Mouse (Mus musculus) hindbrain, embryonic 16.5 days (tissue): ENCODE measurements at regions not wholly inside any gene's neighbourhood (a gene's known extent, or its start where the extent isn't known, plus 50 kb on each side); places are given as distances from the start of the nearest gene placed in this dataset.
"Not testable (repeated sequence)": the region's sequence is repeated elsewhere in the genome, so short reads cannot be mapped to it uniquely, and the experiment has no call there.

Experiments used
- ATAC-seq: fragments of 200-750 bp; cut with Nextera tagmentation; 2 replicates; pipeline ENCODE4 v1.8.0; 2017; ENCODE audit warnings: moderate TSS enrichment, moderate library complexity
- H3K27ac ChIP-seq: fragments of 300-500 bp; sonication (generic); 2 replicates; pipeline ENCODE4 v1.5.1; 2014; ENCODE audit warnings: low read depth, mild to moderate bottlenecking, control low read depth, low read length, moderate library complexity
- H3K27me3 ChIP-seq: fragments of 300-500 bp; sonication (generic); replicated peaks from 2 replicates; pipeline ENCODE4 v1.6.1; 2014; ENCODE audit warnings: low read length; ENCODE audit not compliant: control insufficient read depth, insufficient read depth
- H3K36me3 ChIP-seq: fragments of 300-500 bp; sonication (generic); 2 replicates; pipeline ENCODE4 v1.6.1; 2014; ENCODE audit warnings: mild to moderate bottlenecking, low read length, moderate library complexity, mixed read lengths; ENCODE audit not compliant: control insufficient read depth, insufficient read depth
- H3K4me1 ChIP-seq: fragments of 300-500 bp; sonication (generic); 2 replicates; pipeline ENCODE4 v1.6.1; 2014; ENCODE audit warnings: low read depth, low read length; ENCODE audit not compliant: control insufficient read depth, insufficient read depth
- H3K4me2 ChIP-seq: fragments of 300-500 bp; sonication (generic); 2 replicates; pipeline ENCODE4 v1.6.1; 2014; ENCODE audit warnings: mild to moderate bottlenecking, low read length, control low read depth, moderate library complexity
- H3K4me3 ChIP-seq: fragments of 300-500 bp; sonication (generic); 2 replicates; pipeline ENCODE4 v1.5.1; 2014; ENCODE audit warnings: mild to moderate bottlenecking, low read length, control low read depth, moderate library complexity
- H3K9ac ChIP-seq: fragments of 300-500 bp; sonication (generic); 2 replicates; pipeline ENCODE4 v1.6.1; 2014; ENCODE audit warnings: low read depth, mild to moderate bottlenecking, control low read depth, low read length, moderate library complexity
- H3K9me3 ChIP-seq: fragments of 300-500 bp; sonication (generic); 2 replicates; pipeline ENCODE4 v1.6.1; 2014; ENCODE audit warnings: mild to moderate bottlenecking, low read length, moderate library complexity; ENCODE audit not compliant: control insufficient read depth
- WGBS: fragments of 180-500 bp; shearing (Covaris S2); extraction: QIAGEN DNeasy Blood & Tissue Kit; methylation state at CpG from one replicate; pipeline ENCODE4 v1.1.7; 2014; 5-methylcytosine and 5-hydroxymethylcytosine counted together

DNA sequence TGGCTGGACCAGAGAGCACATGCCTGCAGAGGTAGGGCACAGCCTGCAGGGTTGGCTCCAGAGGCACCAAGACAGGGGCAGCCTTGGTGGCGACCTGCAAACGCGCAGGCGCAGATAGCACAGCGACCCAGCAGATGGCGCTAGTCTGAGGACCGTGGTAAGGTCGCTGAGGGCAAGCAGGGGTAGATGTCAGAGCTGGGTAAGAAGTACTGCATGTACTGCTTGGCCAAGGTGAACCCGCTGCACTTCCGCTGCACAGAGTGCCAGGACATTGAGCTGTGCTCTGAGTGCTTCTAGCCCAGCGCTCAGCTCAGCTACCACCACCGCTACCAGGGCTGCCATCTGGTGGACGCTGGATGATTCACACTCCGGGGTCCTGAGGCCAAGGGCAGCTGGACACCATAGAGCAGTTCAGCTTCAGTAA, 68.3 kb downstream of the Hsp90b1 start:
- H3K9me3 ChIP-seq, H3K27ac ChIP-seq, H3K36me3 ChIP-seq, H3K27me3 ChIP-seq, H3K4me1 ChIP-seq: not testable (repeated sequence)
- Histone ChIP-seq H3K9ac (peak overlapping the region; percentile 51), H3K4me2 (peak overlapping the region; percentile 62), H3K4me3 (peak overlapping the region; percentile 40)
- peak; percentile 93 for ATAC-seq
- 1% methylated on average over 14 of the region's 14 CpGs for WGBS

DNA sequence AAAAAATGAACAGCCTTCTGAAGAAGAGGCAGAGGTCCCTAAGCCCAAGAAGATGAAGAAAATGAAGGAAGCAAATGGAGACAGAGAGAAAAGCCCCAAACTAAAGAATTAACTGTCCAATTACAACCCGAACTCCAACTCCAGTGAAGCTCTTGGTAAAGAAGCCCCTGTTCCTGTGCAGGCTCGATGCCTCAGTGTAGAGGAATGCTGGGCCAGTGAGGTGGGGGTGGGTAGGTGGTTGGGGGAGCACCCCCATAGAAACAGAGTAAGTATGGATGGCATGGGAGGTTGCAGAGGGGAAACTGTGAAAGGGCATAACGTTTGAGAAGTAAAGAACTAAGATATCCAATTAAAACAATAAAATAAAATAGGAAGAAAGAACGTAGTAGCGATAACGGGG, 68.8 kb downstream of the Hsp90b1 start:
- H3K9me3 ChIP-seq, H3K36me3 ChIP-seq, ATAC-seq, H3K27me3 ChIP-seq, H3K27ac ChIP-seq, H3K4me1 ChIP-seq: not testable (repeated sequence)
- Histone ChIP-seq H3K4me3 (peak overlapping the region; percentile 40), H3K9ac (peak overlapping the region; percentile 51), H3K4me2 (peak overlapping the region; percentile 62)
- 29% methylated on average over 6 of the region's 6 CpGs for WGBS

DNA sequence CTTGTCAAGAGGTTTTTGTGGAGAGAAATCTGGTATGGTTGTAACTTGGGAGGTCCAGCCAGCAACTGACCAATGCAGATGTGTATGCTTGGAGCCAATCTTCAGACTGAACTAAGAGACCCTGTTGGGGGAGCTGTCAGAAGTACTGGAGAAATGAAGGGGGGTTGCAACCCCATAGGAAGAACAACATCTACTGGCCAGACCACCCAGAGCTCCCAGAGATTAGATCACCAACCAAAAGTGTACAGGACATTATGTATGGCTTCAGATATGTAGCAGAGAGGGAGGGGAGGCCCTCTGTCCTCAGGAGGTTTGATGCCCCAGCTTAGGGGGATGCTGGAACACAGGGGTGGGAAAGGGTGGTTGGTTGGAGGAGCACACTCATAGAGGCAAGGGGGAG, 78.6 kb downstream of the Hsp90b1 start:
- H3K4me3 ChIP-seq, H3K36me3 ChIP-seq, ATAC-seq, H3K4me1 ChIP-seq, H3K9me3 ChIP-seq, H3K4me2 ChIP-seq, H3K27ac ChIP-seq, H3K27me3 ChIP-seq, H3K9ac ChIP-seq: not testable (repeated sequence)

DNA sequence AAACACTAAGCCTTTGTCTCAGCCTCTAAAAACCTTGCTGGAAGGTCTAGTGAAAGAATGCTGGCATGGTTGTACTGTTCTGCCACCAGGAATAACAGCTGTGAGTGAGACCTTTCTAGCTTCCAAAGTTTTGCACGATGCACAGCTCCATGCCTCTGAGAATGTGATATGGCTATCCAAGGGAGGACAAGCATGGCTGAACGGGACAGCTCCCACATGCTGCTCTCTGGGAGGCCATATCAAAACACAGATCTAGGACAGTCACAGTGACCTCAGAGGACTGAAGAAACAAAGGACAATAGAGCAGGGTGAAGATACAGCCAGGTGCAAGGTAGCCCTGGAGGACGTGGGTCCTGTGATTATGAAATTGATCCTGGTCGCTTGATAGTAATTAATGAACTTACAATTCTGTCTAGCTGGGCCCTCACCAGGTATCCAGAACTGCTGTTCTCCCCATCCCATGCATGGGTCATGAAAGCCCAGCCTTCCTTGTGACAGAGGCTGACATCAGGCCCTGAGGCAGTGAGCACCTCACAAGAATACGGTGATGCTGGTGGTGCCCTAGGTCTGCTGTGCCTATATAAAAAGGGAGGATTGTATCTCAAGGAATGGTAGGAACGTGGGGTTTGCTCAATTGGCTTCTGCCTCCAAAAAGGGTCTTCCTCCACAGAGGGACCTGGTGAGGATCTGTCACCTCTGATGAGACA, 87.2 kb downstream of the Hsp90b1 start:
- ATAC-seq, H3K36me3 ChIP-seq, H3K9me3 ChIP-seq, H3K4me2 ChIP-seq, H3K27me3 ChIP-seq, H3K4me1 ChIP-seq, H3K27ac ChIP-seq, H3K9ac ChIP-seq, H3K4me3 ChIP-seq: not testable (repeated sequence)
- 90% methylated on average over 6 of the region's 6 CpGs for WGBS

DNA sequence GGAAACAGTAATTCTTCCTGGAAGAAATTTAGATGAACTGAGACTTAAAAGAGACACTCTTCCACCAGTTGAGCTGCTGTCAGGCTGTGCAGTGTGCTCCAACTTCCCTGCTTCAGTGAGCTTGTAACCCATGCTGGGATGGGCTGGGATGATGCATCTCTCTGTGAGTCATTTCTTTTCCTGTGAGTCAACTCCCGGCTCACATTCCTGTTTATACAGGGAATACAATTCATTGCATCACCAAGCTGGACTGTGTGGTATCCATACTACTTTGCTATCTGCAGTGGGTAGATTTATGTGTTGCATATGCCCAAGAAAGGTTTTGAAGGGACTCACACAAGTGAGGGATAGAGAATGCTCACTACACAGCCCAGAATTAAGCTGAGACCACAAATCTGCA, 93.0 kb downstream of the Hsp90b1 start:
- ATAC-seq, H3K27me3 ChIP-seq, H3K4me1 ChIP-seq, H3K36me3 ChIP-seq, H3K9ac ChIP-seq, H3K4me2 ChIP-seq, H3K27ac ChIP-seq, H3K4me3 ChIP-seq, H3K9me3 ChIP-seq: not testable (repeated sequence)
- 54% methylated on average over 1 of the region's 1 CpGs for WGBS

DNA sequence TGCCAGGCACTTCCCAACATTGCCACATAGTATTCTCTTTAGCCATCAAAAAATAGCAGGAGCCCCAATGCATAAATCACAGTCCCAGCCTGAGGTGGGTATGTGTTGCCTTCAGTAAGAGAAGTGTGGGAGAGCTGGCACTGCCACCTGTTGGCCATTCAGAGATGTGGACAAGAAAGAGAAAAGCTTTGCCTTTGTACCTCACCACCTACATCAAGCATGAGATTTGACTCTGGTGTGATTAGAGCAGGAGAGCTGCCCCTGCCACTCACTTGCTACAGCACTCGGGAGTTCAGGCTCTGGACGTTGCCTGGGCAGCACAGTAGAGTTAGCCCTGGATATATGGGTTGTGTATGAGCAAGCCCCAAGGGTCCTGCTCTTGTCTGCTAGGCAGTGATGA, 95.3 kb downstream of the Hsp90b1 start:
- not testable (repeated sequence) for H3K9ac ChIP-seq, H3K36me3 ChIP-seq, H3K9me3 ChIP-seq, H3K4me3 ChIP-seq, ATAC-seq, H3K27me3 ChIP-seq, H3K27ac ChIP-seq, H3K4me2 ChIP-seq, H3K4me1 ChIP-seq
- 63% methylated on average over 2 of the region's 2 CpGs for WGBS

DNA sequence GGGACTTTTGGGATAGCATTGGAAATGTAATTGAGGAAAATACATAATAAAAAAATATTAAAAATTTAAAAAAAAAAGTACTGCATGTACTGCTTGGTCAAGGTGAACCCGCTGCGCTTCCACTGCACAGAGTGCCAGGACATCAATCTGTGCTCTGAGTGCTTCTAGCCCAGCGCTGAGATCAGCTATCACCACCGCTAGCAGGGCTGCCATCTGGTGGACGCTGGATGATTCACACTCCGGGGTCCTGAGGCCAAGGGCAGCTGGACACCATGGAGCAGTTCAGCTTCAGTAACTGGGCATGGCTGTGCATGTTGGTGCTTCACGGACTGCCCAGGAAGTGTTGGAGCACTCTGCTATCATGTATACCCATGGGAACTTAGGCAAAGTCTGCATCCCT, 102.1 kb upstream of the Syn3 start:
- H3K4me1 ChIP-seq, H3K9me3 ChIP-seq, H3K36me3 ChIP-seq, H3K4me3 ChIP-seq, H3K9ac ChIP-seq, ATAC-seq, H3K4me2 ChIP-seq, H3K27me3 ChIP-seq, H3K27ac ChIP-seq: not testable (repeated sequence)
- WGBS, result 50% methylated on average over 7 of the region's 7 CpGs

DNA sequence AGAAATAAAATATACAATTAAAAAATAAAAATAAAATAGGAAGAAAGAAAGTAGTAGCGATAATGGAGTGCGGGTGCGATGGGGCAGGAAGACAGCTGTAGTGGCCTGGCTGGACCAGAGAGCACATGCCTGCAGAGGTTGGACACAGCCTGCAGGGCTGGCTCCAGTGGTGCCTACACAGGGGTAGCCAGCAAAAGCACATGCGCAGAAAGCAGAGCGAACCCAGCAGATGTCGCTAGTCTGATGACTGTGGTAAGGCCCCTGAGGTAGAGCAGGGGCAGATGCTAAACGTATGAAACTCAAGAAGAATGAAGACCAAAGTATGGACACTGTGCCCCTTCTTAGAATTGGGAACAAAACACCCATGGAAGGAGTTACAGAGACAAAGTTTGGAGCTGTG, 101.3 kb upstream of the Syn3 start:
- H3K27ac ChIP-seq, H3K4me2 ChIP-seq, H3K9me3 ChIP-seq, H3K9ac ChIP-seq, H3K27me3 ChIP-seq, H3K4me1 ChIP-seq, H3K36me3 ChIP-seq, H3K4me3 ChIP-seq, ATAC-seq: not testable (repeated sequence)
- WGBS, result 93% methylated on average over 7 of the region's 7 CpGs

DNA sequence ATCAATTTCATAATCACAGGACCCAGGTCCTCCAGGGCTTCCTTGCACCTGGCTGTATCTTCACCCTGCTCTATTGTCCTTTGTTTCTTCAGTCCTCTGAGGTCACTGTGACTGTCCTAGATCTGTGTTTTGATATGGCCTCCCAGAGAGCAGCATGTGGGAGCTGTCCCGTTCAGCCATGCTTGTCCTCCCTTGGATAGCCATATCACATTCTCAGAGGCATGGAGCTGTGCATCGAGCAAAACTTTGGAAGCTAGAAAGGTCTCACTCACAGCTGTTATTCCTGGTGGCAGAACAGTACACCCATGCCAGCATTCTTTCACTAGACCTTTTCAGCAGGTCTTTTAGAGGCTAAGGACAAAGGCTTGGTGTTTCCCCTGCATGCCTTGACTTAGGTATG, 91.5 kb upstream of the Syn3 start:
- not testable (repeated sequence) for H3K27ac ChIP-seq, H3K27me3 ChIP-seq, H3K4me2 ChIP-seq, H3K4me3 ChIP-seq, ATAC-seq, H3K9ac ChIP-seq, H3K36me3 ChIP-seq, H3K9me3 ChIP-seq, H3K4me1 ChIP-seq
- 82% methylated on average over 1 of the region's 2 CpGs for WGBS

DNA sequence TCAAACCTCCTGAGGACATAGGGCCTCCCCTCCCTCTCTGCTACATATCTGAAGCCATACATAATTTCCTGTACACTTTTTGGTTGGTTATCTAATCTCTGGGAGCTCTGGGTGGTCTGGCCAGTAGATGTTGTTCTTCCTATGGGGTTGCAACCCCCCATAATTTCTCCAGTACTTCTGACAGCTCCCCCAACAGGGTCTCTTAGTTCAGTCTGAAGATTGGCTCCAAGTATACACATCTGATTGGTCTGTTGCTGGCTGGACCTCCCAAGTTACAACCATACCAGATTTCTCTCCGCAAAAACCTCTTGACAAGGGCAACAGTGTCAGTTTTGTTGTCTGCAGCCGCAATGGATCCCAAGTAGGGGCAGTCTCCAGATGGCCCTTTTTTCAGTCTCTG, 68.2 kb upstream of the Syn3 start:
- ATAC-seq, H3K36me3 ChIP-seq, H3K9me3 ChIP-seq, H3K4me2 ChIP-seq, H3K27ac ChIP-seq, H3K9ac ChIP-seq, H3K4me3 ChIP-seq, H3K4me1 ChIP-seq, H3K27me3 ChIP-seq: not testable (repeated sequence)
- WGBS, result 76% methylated on average over 2 of the region's 2 CpGs
